Mouse (Mus musculus) kidney, adult 2 months (tissue): ENCODE measurements at regions not wholly inside any gene's neighbourhood (a gene's known extent, or its start where the extent isn't known, plus 50 kb on each side); places are given as distances from the start of the nearest gene placed in this dataset.

ENCODE experiments used
- CTCF ChIP-seq: fragments of 200-500 bp; conservative IDR thresholded peaks from 2 replicates; pipeline ENCODE4 v1.5.1; 2011; ENCODE audit warnings: low read depth, mild to moderate bottlenecking, control low read depth, low read length, moderate library complexity, mixed read lengths; ENCODE audit not compliant: insufficient read depth, insufficient read length
- POLR2A ChIP-seq: fragments of 200-500 bp; IDR thresholded peaks from one replicate; pipeline ENCODE4 v1.6.1; 2011; ENCODE audit warnings: low read depth, low read length, control low read depth

GRCm38 (mm10) chr15:27259854-27260191 is 206.7 kb upstream of the Ank start:
- TF ChIP-seq CTCF, result no peak
- TF ChIP-seq POLR2A, result no peak
